Mouse (Mus musculus) neutrophil, adult 83 days (primary cell): ENCODE results near the gene Gm20823. TPM values are rescaled to one million over a fixed set of nuclear protein-coding genes. Genes with fewer than 3 reads are reported as not detected.

Source experiments
- total RNA-seq, 2 experiments: library from RNA; stranded (reverse); gene quantifications; one replicate each; pipeline ENCODE4 v1.2.4; 2023

Gm20823 gene
- not detected for total RNA-seq

GRCm38 (mm10) chrY:62464745-62465144 lies at the start of gene Gm20823:
Gene Gm20823 (minus strand): TSS chrY:62464845.

